Mouse (Mus musculus) thymus, postnatal 4 days (tissue): Measurements from ENCODE around the gene Gm42742.
A peak's percentile ranks its signal among the peaks of the same experiment; 100 is the strongest.

Experiments used
- DNase-seq: peaks from one replicate; pipeline ENCODE4 v3.0.0; 2021

The Gm42742 gene

GRCm38 (mm10) chr7:127020031-127020430 is 866 bp downstream of the Gm42742 start:
- no peak for DNase-seq

DNA sequence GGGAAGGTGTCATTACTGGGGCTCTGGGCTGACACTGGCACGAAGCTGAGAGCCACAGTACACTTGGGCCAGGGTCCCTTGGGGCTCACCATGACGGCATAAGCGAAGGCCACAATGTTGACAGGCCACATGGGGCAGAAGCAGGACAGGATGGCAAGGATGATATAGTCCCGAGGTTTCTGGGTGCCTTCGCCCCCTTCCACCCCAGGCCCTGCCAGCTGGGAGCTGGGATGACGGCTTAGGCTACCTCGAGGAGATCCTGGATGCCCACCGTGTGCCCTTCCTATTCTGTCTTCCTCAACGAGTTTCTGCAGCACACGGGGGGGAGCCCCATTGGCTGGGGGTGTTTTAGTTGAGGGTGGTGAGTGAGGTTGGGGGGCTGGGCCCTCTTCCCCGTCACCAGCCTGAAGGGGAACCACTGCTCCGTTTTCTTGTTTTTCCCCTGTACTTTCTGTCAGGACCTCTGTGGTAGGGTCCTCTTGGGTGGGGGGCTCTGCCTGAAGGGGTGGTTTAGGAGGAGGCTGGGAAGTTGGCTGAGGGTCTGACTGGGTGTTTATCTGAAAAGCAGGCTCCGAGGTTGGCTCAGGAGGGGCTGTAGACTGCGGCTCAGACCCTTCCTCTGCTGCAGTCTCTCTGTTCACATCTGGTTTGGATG is 1.5 kb downstream of the Gm42742 start:
- no peak for DNase-seq

DNA sequence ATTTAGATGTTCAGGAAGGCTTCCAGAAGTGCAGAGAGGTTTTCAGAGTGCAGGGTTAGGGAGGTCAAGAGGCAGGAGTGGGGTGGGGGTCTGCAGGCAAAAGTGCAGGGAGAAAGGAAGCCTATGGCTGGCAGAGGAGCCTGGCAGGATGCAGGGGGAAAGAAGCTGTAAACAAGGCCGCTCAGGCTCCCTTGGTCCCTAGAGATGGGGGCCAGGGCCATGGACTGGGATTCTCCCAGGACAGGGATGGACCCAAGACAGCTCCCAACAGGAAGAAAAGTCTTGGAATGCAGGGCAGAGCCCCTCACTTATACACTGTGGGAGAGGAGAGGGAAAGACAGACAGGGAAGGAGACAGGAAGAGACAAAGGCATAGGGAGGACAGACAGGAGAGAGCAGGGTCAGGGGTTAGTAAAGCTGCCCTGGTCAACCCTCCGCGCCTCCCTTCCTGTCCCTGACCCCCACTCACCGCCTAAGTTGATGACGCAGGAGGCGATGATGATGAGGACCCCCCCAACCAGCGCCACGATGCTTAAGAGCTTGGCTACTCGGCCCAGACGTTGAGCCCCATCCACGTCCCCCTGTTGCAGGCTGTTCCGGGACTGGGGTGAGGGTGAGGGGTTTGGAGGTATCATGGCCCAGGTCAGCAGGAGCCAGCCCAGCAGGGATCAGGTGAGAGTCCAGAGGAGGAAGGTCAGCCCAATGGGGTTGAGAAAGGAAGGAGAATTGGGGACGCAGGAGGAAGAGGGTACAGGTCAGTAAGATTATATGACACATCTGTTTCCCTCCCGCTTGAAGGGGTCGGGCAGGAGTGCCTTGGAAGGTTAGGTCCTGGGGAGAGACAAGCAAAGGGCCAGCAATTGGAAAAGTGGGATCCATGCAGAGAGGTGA is 2.2 kb downstream of the Gm42742 start:
- no peak for DNase-seq

DNA sequence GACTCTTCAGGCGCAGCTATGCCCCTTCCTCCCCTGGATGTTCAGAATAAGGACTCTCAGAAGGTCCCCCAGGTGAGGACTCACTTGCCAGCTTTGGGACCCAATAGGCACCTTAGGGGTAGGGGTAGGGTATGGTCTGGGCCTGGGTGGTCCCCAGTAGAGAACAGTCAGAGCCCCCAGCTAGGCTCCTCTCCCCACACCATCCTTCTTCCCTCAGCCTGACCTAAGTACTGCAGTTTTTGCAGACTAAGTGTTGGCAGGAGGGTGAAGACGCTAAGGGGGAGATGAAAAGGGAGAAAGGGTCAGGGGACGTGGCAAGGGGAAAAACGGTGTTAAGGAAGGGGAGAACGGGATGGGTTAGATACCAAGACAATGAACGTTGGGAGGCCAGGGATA is 2.9 kb downstream of the Gm42742 start:
- no peak for DNase-seq

DNA sequence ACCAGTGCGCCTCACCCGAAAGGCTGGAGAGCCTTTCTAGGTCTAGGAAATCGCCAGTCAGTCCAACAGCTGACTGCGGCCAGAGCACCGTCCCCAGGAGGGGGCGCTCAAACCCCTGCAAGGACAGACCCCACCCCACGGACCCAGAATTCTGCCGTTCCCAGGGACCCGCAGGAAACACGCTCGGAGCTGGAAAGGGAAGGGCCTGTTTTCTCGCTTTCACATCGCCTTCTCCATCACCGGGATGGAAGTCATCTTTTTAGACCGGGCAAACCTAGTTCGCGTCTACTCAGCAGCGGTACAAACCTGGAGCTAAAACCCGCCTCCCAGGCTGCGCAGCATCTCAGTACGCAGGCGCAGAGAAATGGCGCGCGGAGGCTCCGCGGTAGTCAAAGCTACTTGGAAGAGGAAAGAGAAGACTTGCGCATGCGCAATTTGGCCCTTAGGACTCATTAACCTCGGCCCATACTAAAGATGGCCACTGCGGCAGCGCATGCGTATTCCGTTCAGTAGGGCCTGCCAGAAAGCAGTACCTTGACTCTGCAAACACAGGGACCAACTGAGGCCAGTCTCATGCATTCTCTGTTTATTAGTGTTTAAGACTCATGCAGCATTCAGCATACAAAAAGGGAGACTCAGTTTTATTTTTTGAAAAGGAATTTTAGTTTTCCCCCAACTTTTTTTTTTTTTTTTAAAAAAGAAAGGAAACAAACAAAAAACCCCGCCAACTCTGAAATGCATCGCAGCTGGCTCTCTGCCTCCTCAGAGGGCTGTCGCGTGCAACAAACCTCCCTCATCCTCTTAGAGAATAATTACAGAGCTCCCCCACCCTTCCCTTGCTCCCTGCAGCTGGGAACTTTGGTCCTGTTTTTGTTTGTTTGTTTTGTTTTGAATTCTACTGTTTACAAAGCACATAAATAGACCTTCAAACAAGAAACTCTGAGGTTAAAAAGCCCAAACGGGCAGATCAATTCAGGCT is 3.6 kb downstream of the Gm42742 start, which contains the start of gene Pagr1a:
Pagr1a (minus strand) TSS at position 382 of the 979 bp plus-strand sequence.
- peak; percentile 97 for DNase-seq

DNA sequence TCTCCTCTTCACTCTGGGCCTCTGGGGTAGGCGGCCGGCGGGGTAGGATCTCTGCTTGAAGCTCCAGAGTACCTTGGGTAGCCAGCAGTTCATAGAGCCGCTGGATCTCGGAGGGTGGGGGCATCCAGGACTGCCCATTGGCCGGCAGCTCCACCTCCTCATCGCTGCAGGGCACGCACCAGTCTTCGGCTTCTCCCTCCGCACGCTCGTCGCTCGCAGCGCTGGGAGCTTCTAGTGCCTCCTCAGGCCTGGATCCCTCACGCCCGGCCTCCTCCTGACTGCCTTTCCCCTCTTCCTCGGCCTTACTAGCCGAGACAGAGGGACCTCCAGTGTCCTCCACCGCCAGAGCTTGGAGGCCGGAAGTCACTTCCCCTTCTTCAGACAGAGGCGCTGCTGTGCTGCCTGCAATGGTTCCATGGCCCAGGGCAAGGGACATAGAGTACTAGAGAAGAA is 4.4 kb downstream of the Gm42742 start:
- no peak for DNase-seq

GRCm38 (mm10) chr7:127016481-127016485 is 4.6 kb downstream of the Gm42742 start, which contains the start of gene Pagr1b:
Gene Pagr1b (minus strand): TSS chr7:127016484.
- no peak for DNase-seq

- DNase-seq = no peak
Measured at GRCm38 (mm10) chr7:127016081-127016480, 4.8 kb downstream of the Gm42742 start.

DNA sequence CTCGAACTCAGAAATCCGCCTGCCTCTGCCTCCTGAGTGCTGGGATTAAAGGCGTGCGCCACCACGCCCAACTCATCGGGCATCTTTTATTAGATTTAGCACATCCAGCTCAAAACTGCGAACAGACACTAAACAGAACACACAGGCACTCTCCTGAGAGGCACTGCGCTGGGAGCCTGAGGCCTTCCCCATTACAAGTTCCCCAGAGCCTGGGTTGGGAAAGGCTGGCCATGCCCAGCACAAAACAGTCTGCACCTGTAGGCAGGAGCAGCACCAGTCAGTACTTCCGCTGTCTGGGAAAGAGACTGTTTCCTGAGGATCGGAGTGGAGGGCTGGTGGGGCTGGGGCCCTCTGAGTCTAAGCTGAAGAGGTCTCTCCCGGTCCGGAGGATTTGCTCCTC is 5.9 kb downstream of the Gm42742 start:
- DNase-seq = no peak

DNA sequence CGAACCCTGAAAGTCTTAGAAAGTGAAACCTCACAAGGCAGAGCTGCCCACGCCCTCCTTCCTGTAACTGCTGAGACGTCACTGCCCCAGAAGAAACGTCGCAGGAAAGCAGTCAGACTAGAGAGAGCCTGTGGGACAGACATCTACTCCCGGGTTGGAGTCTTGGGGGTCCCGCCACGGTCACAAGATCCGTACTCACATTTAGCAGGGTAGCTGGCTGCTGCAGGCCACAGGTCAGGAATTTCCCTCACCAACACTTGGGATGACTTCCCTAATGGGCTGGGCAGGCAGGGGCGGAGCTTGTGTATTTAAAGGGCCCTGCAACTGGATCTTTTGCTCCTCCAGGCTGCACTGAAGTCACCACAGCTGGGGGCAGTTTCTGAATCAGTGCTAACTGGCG is 6.6 kb downstream of the Gm42742 start, which contains the start of gene Mvp:
Mvp (minus strand) TSS at position 302 of the 400 bp plus-strand sequence.
- DNase-seq = peak; percentile 64

- DNase-seq = no peak
Measured at GRCm38 (mm10) chr7:127013385-127013784, 7.5 kb downstream of the Gm42742 start.

DNA sequence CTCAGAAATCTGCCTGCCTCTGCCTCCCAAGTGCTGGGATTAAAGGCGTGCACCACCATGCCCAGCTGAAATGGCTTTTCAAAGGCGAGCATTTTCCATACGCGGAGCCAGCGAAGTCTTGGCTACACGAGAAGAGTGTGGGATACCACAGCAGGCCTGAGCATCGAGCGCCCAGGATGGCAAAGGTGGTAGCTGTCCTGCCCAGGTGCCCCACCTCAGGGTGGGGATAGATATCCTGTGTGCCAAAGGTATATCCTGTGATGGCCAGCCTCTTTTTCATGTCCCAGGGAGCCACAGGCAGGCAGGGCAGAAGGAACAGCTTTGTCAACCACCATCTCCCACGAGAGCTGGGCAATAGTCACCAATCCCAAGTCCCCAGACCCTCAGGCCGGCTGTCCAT is 8.1 kb downstream of the Gm42742 start:
- DNase-seq = no peak

GRCm38 (mm10) chr7:127012374-127012773 is 8.5 kb downstream of the Gm42742 start:
- no peak for DNase-seq

DNA sequence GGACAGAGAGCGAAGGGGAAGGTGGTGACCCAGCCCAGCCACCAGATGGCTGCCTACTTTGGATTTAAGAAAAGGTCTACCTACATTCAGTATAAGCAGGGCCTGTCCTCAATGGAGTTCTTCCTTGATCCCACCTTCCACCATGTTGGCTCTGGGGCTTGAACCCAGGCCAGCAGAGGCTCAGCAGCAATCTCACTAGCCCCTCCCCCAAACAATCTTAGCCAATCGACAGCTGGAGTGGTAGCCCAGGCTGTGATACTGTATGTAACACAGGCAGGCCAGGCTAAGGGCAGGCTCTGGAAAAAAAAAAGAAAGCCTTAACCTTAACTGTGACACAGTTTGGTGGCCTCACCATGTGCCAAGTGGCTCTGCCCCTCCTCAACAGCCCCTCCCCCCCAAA is 9.2 kb downstream of the Gm42742 start:
- DNase-seq = no peak

GRCm38 (mm10) chr7:127011051-127011450 is 9.8 kb downstream of the Gm42742 start:
- DNase-seq = no peak

GRCm38 (mm10) chr7:127009307-127010085 is 11.4 kb downstream of the Gm42742 start:
- no peak for DNase-seq

DNA sequence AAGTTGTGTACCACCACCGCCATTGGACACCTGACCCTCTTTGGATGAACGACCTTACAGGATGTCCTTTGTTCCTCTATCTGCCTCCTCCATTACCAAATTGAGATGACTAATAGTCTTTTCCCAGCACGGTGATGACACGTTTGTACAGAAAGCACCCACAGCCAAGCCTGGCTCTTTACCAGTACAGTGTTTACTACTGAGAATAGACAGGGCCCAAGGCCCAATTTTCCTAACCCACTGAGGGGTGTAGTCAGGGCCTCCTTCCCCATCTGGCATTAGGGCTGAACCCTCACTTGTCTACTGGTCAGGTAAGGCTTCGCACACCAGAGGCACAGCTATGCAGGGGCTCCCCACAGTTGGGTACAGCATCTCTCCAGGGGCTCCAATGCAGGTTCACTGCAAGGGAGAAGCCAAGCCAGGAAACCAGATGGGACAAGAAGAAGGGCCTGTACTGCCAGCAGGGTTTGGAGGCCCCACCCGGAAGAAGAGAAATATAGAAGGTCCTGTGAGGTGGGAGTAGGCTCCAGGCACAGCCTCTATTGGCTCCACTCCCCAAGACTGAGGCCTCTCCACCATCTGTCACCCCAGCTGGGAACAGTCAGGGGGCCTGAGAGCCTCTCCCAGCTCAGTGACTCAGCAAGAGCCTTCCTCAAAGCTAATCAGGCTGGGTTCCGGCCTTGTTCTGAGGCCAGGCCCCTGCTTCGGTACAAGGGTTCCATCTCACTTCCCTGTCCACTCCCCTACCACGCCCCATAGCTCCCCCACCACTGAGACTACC is 12.5 kb downstream of the Gm42742 start:
- peak; percentile 41 for DNase-seq

- no peak for DNase-seq
Measured at GRCm38 (mm10) chr7:127007313-127008024, 13.4 kb downstream of the Gm42742 start.

GRCm38 (mm10) chr7:127004122-127004875 is 16.6 kb downstream of the Gm42742 start:
- DNase-seq = no peak

DNA sequence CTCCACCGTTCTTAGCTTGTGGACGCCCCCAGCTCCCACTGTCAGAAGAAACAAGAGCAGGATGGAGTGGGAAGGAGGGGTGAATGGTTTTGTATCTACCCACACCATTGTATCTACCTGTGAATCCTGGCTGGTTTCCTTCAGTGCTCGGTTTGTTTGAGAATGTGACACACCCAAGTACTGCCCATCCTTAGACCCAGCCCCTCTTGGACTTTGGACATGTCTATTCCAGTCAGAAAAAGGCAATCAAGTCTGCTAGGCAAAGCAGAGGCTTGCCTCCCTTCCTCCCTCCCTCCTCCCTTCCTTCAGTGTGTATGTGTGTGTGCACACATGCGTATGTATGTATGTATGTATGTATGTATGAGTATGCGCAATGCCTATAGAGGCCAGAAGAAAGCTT is 17.3 kb downstream of the Gm42742 start:
- DNase-seq = no peak
